Mouse (Mus musculus) hindbrain, postnatal 0 days (tissue): Measurements from ENCODE around the gene 1700029F12Rik. TPM values are rescaled to one million over a fixed set of nuclear protein-coding genes. Genes with fewer than 3 reads are reported as not detected.

Experiments used
- ATAC-seq: fragments of 200-750 bp; cut with Nextera tagmentation; 2 replicates; pipeline ENCODE4 v1.8.0; 2017; ENCODE audit warnings: mild to moderate bottlenecking, moderate TSS enrichment, moderate library complexity
- DNase-seq: peaks from one replicate; pipeline ENCODE4 v3.0.0-alpha.2; 2015; ENCODE audit warnings: low spot score
- H3K27ac ChIP-seq: fragments of 300-500 bp; sonication (generic); 2 replicates; pipeline ENCODE4 v1.5.1; 2014; ENCODE audit warnings: mild to moderate bottlenecking
- H3K27me3 ChIP-seq: fragments of 300-500 bp; sonication (generic); 2 replicates; pipeline ENCODE4 v1.6.1; 2014; ENCODE audit warnings: low read length, mixed read lengths; ENCODE audit not compliant: insufficient read depth
- H3K36me3 ChIP-seq: fragments of 300-500 bp; sonication (generic); 2 replicates; pipeline ENCODE4 v1.6.1; 2014; ENCODE audit warnings: low read length, mixed read lengths; ENCODE audit not compliant: insufficient read depth
- H3K4me1 ChIP-seq: fragments of 300-500 bp; sonication (generic); 2 replicates; pipeline ENCODE4 v1.6.1; 2014; ENCODE audit warnings: antibody characterized with exemption, low read length, mixed read lengths; ENCODE audit not compliant: insufficient read depth
- H3K4me2 ChIP-seq: fragments of 300-500 bp; sonication (generic); 2 replicates; pipeline ENCODE4 v1.6.1; 2014; ENCODE audit warnings: low read depth, mild to moderate bottlenecking, low read length, moderate library complexity, mixed read lengths
- H3K4me3 ChIP-seq: fragments of 300-500 bp; sonication (generic); 2 replicates; pipeline ENCODE4 v1.5.1; 2014; ENCODE audit warnings: low read length
- H3K9ac ChIP-seq: fragments of 300-500 bp; sonication (generic); replicated peaks from 2 replicates; pipeline ENCODE4 v1.6.1; 2014; ENCODE audit warnings: mild to moderate bottlenecking, low read length, moderate library complexity, mixed read lengths
- H3K9me3 ChIP-seq: fragments of 300-500 bp; sonication (generic); 2 replicates; pipeline ENCODE4 v1.6.1; 2016; ENCODE audit warnings: low read length, mixed read lengths
- CTCF ChIP-seq: IDR thresholded peaks from 2 replicates; pipeline ENCODE4 v1.5.1; 2016; ENCODE audit warnings: antibody characterized with exemption, control low read depth, low read depth
- WGBS: fragments of 180-500 bp; shearing (Covaris S2); extraction: QIAGEN DNeasy Blood & Tissue Kit; methylation state at CpG from one replicate; pipeline ENCODE4 v1.1.7; 2014; 5-methylcytosine and 5-hydroxymethylcytosine counted together
- polyA plus RNA-seq: library from polyadenylated mRNA; unstranded; fragments of >200 nt; fragmentation: Nextera tagmentation; extraction: Ambion mirVana; gene quantifications from 2 replicates; pipeline ENCODE4 v1.2.1, GENCODE M21; 2015
- total RNA-seq: library from RNA; depleted of rRNA; stranded (reverse); fragments of >200 nt; gene quantifications from 2 replicates; pipeline ENCODE4 v1.2.3, GENCODE M21; 2014

The 1700029F12Rik gene
- total and polyA plus RNA-seq, 2 experiments from 2014 or later: not detected

DNA sequence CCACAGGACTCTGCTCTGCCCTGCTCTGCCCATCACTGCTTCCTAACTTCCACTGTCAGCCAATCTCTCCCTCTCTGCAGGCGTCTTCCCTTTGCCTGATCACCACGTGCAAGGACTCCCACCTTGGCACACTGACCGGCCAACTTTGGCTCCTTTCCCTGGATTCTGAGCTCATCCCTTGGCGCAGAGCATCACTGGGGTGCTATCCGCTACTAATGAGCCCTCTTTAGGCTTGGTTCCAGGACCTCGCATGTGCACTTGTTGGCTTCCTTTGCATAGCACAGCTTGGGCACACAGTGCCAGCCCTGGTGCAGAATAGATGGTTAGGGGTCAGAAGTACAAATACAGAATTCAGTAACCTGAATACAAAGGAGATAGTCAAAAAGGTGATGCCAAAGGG, 17.0 kb upstream of the 1700029F12Rik start:
- H3K4me3 ChIP-seq: no peak overlapping the region
- H3K4me1 ChIP-seq: no peaks in the 10 kb centered on the region
- H3K9me3 ChIP-seq: no peaks in the 10 kb centered on the region
- H3K4me2 ChIP-seq: no peak overlapping the region
- 36% methylated on average over 6 of the region's 6 CpGs for WGBS
- no peaks in the 10 kb centered on the region for H3K27me3 ChIP-seq
- ATAC-seq (peak; percentile 63), DNase-seq (peak; percentile 76)
- no peak for TF ChIP-seq CTCF
- H3K36me3 ChIP-seq: no peaks in the 10 kb centered on the region
- H3K27ac ChIP-seq: no peak overlapping the region
- H3K9ac ChIP-seq: no peak overlapping the region

DNA sequence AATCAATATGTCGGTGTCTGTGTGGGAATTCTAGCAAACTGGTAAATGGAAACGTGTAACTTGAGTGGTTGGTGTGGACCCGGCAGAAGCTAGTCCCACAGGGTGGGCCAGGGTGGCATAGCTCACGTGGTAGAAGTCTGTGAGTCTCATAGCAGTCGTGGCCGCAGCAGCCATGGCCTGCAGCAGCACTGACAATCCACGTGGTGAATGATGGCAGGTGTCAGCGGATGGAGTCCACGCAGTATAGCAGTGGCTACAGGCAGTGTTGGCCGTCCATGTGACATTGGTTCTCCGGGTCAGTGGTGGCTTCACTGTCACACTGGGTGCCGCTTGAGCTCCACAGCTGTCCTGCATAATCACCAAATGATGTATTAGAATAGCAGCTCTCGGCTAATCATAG, 4.1 kb downstream of the 1700029F12Rik start:
- WGBS: 91% methylated on average over 13 of the region's 13 CpGs
- no peak for TF ChIP-seq CTCF
- no peak for ATAC-seq

DNA sequence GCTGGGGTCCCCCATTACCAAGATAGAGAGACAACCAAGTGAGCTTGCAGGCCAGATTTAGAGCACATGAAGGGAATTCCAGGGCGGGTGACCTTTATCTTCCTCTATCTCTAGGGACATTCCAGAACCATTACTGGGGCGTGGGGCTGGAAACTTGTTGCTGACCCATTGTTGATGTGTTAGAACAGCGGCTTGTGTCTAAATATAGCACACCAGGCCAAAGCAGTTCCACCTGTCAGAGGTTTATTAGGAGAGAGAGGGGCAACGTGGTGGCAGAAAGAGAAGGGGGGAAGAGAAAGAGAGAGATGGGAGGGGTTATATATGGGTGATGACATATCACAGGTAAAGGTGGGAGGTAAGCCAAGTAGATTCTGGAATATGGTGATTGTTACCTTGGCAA, 12.3 kb downstream of the 1700029F12Rik start:
- H3K4me3 ChIP-seq: no peak overlapping the region
- DNase-seq: no peak
- no peaks in the 10 kb centered on the region for H3K27me3 ChIP-seq
- H3K9ac ChIP-seq: no peak overlapping the region
- no peak for TF ChIP-seq CTCF
- no peak overlapping the region for H3K4me2 ChIP-seq
- H3K9me3 ChIP-seq: no peaks in the 10 kb centered on the region
- H3K36me3 ChIP-seq: no peaks in the 10 kb centered on the region
- H3K27ac ChIP-seq: no peak overlapping the region
- no peak for ATAC-seq
- 61% methylated on average over 4 of the region's 4 CpGs for WGBS
- H3K4me1 ChIP-seq: no peaks in the 10 kb centered on the region

More for the DNA sequence above, 4.1 kb downstream of the 1700029F12Rik start:
- no peaks in the 10 kb centered on the region for H3K36me3 ChIP-seq
- no peak overlapping the region for H3K4me2 ChIP-seq
- H3K4me3 ChIP-seq: no peak overlapping the region
- no peaks in the 10 kb centered on the region for H3K9me3 ChIP-seq
- no peaks in the 10 kb centered on the region for H3K4me1 ChIP-seq
- H3K27ac ChIP-seq: no peak overlapping the region
- H3K27me3 ChIP-seq: no peaks in the 10 kb centered on the region
- no peak overlapping the region for H3K9ac ChIP-seq
- DNase-seq: no peak

DNA sequence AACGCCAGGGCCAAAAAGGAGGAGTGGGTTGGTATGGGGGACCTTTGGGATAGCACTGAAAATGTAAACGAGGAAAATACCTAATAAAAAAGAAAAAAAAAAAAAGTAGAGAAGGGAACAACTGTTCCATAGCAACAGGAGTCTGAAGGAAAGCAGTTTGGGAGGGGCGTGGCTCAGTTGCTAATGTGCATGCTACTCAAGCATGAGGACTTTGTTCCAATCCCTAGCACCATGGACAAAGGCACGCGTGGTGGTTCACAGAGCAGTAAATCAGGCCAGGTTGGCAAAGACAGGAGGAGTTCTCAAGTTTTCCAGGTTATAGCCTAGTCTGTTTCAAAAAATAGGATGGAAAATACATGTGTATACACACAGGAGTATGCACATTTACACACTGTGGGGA, 14.0 kb downstream of the 1700029F12Rik start:
- ATAC-seq: no peak
- H3K4me2 ChIP-seq: no peak overlapping the region
- H3K27ac ChIP-seq: no peak overlapping the region
- no peak for TF ChIP-seq CTCF
- no peak overlapping the region for H3K9ac ChIP-seq
- WGBS: 44% methylated on average over 5 of the region's 5 CpGs
- H3K4me1 ChIP-seq: no peaks in the 10 kb centered on the region
- DNase-seq: no peak
- no peaks in the 10 kb centered on the region for H3K36me3 ChIP-seq
- H3K4me3 ChIP-seq: no peak overlapping the region
- H3K27me3 ChIP-seq: no peaks in the 10 kb centered on the region
- no peaks in the 10 kb centered on the region for H3K9me3 ChIP-seq

DNA sequence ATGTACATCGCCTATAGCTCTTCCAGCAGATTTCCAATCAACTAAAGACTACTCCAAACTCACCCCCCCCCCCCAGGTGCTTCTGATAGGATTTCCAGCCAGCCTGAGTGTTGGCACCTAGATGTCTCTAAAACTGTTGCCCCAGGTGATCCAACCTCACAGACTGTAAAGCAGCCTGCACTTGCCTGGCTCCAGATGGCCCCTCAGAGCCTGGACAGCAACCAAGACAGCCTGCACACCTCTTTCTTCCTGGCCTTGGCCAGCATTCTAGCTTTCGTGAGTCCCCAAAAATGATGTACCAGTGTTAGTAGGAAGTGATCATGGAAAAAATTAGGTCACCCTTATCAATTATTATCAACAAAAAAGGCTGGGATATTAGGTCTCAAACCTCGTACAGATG, 16.5 kb downstream of the 1700029F12Rik start:
- Histone ChIP-seq H3K27me3 (no peaks in the 10 kb centered on the region), H3K36me3 (no peaks in the 10 kb centered on the region), H3K4me2 (no peak overlapping the region), H3K9me3 (no peaks in the 10 kb centered on the region), H3K27ac (no peak overlapping the region), H3K9ac (no peak overlapping the region), H3K4me1 (no peaks in the 10 kb centered on the region), H3K4me3 (no peak overlapping the region)
- ATAC-seq: no peak
- peak; percentile 7 for DNase-seq
- no peak for TF ChIP-seq CTCF
- 81% methylated on average over 3 of the region's 3 CpGs for WGBS

DNA sequence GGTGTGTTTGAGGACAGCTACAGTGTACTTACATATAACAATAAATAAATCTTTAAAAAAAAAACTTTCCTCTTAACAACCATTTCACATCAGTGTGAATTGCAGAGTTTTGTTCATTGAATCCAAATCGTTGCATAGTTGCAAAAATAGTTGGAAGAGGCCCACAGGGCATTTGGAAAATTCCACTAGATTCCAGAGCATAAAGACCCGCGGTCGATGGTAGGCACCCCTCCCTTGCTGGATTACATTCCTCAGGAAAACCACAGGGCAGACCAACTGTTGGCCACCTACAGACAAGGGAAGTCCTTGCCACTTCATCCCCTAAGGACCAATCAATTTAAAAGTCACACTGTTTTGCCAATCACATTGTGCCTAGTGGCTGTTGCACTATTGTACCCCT, 19.8 kb downstream of the 1700029F12Rik start:
- Histone ChIP-seq H3K27me3 (no peaks in the 10 kb centered on the region), H3K4me3 (no peak overlapping the region), H3K4me1 (no peaks in the 10 kb centered on the region), H3K36me3 (no peaks in the 10 kb centered on the region), H3K27ac (no peak overlapping the region), H3K9ac (no peak overlapping the region), H3K9me3 (no peaks in the 10 kb centered on the region), H3K4me2 (no peak overlapping the region)
- no peak for TF ChIP-seq CTCF
- ATAC-seq (no peak), DNase-seq (no peak)
- WGBS: 78% methylated on average over 4 of the region's 4 CpGs

DNA sequence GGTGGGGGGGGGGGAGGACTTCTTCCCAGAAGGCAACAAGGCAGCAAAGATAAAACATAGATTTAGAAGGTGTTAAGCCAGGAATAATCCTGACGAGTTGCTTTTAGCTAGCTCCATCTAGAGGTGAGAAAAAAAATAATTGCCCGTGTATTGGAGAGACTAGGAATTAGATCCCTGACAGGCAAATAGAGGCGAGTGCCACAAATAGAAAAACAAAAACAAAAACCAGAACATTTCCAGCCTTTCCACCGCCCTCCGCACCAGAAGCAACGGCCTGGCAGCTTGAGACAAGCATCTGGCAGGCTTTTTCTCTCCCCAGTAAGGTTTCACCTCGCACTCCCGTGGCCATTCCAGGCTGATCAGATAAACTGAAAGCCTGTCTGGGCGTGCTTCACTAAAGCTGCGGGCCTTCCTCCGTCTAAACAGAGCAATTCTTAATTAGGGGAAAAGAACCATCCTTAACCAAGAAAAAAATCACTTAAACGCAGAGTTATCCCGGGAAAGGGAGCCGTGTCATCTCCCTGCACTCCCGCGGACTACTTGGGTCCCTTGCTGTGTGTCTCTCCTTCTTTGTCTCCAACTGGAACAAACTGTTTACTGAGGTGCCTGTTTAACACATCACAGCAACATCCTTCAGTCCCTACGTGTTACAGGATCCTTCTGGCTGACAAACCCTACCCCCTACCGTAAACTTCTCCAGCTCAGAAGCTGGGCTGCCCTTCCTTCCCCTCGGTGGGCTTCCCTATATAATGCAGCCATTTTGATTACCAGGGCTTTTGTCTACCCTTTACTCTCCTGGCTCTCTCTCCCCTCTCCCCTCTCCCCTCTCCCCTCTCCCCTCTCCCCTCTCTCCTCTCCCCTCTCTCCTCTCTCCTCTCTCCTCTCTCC, 25.7 kb downstream of the 1700029F12Rik start:
- Histone ChIP-seq H3K4me1 (no peaks in the 10 kb centered on the region), H3K9ac (peak overlapping the region; percentile 60), H3K9me3 (no peaks in the 10 kb centered on the region), H3K27me3 (no peaks in the 10 kb centered on the region), H3K4me2 (peak overlapping the region; percentile 92), H3K36me3 (no peaks in the 10 kb centered on the region), H3K27ac (peak overlapping the region; percentile 69), H3K4me3 (peak overlapping the region; percentile 43)
- peak; percentile 62 for TF ChIP-seq CTCF
- peak; percentile 81 for DNase-seq
- WGBS: 2% methylated on average over 19 of the region's 19 CpGs
- ATAC-seq: peak; percentile 82
